Mouse (Mus musculus): Measurements from ENCODE around the gene Tmem259.
A peak's percentile ranks its signal among the peaks of the same experiment; 100 is the strongest.

Gene Tmem259

GRCm38 (mm10) chr10:79933861-79934260 is 50.3 kb downstream of the Tmem259 start:
- DNase-seq = no peak

- peak; percentile 53 to 64 for DNase-seq
These were observed 50.9 kb downstream of the Tmem259 start for GRCm38 (mm10) chr10:79933145-79933679.

- DNase-seq = peak; percentile 82 to 94
These were observed 51.4 kb downstream of the Tmem259 start for GRCm38 (mm10) chr10:79932736-79933135.

- no peak for DNase-seq
These were observed 52.3 kb downstream of the Tmem259 start for GRCm38 (mm10) chr10:79931797-79932196.

- no peak for DNase-seq
These were observed 53.3 kb downstream of the Tmem259 start for GRCm38 (mm10) chr10:79930826-79931186.

- no peak for DNase-seq
These were observed 53.9 kb downstream of the Tmem259 start for GRCm38 (mm10) chr10:79929967-79930825.

- DNase-seq = no peak
These were observed 55.0 kb downstream of the Tmem259 start for GRCm38 (mm10) chr10:79928907-79929701.

- DNase-seq = peak; percentile 75 to 84
These were observed 56.0 kb downstream of the Tmem259 start for GRCm38 (mm10) chr10:79928030-79928694.

- DNase-seq = peak; percentile 78 to 83
These were observed 56.7 kb downstream of the Tmem259 start for GRCm38 (mm10) chr10:79927324-79928029.

GRCm38 (mm10) chr10:79926491-79927323 is 57.4 kb downstream of the Tmem259 start, which contains the start of gene Arid3a:
Arid3a (plus strand) TSS chr10:79927043.
- DNase-seq = peak; percentile 95 to 96

GRCm38 (mm10) chr10:79925785-79926490 is 58.2 kb downstream of the Tmem259 start:
- DNase-seq = no peak

- DNase-seq = peak; percentile 91 to 95
These were observed 58.9 kb downstream of the Tmem259 start for GRCm38 (mm10) chr10:79924998-79925784.

Measured in lung, postnatal 4 days (tissue).